ENCODE assay signal across 9 mouse cellular contexts in the genomic region with DNA sequence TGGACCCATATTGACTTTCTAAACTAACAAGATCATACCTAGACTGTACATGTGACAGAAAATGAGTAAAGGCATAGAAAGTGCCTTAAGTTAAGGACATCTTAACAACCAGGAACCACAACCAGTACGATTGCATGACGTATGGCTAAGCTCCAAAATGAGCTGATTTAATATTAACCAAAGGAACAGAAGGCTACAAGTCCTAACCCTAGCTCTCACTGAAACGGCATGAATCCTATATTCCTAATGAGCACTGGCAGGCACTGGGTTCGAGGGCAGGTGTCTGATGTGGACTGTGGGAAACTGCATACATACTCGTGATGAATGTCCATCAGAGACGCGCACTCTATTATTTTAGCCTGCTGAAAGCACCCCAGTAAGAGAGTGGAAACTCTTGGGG. TPM values are rescaled to one million over a fixed set of nuclear protein-coding genes. Genes with fewer than 3 reads are reported as not detected.
DNase-seq lines count a peak whose midpoint lies in the region; ATAC-seq and TF ChIP-seq lines count a peak whose summit lies in the region.
"Had no signal": no experiment of that assay in that cellular context is flagged by ENCODE, and none has a peak within 500 bp of the region (broad histone marks: within the 10 kb centered on the region; RNA-seq: fewer than 3 reads in every experiment).

No protein-coding gene starts in this region.

- ATAC-seq in liver, embryonic 16.5 days (ENCODE audit: low read depth): no peak
- ATAC-seq in inflammation-experienced regulatory T-cells, adult 6 months: no peak

- H3K36me3 ChIP-seq in heart, adult 2 months (ENCODE audit: control insufficient read depth, insufficient read depth, low read length): 0 out of 2 replicates have a peak, but pooled peaks cover 8% of the 10 kb centered on the region
- H3K36me3 ChIP-seq in ES-E14 (ENCODE audit: control insufficient read depth, insufficient read depth, low read length, poor library complexity, severe bottlenecking): no peaks in the 10 kb centered on the region; the same call in 1 of the 2 replicates
- H3K36me3 ChIP-seq in hindbrain, embryonic 10.5 days: 0 out of 2 replicates have a peak, but pooled peaks cover 3% of the 10 kb centered on the region
- no peaks in the 10 kb centered on the region for H3K36me3 ChIP-seq in liver, embryonic 16.5 days (ENCODE audit: control insufficient read depth, insufficient read depth)

- H3K4me1 ChIP-seq in heart, adult 2 months (ENCODE audit: control insufficient read depth, insufficient read depth, low read length): peaks cover 10% of the 10 kb centered on the region
- H3K4me1 ChIP-seq in ES-E14 (ENCODE audit: control insufficient read depth in 2 of 2, insufficient read depth in 2 of 2, low read length in 2 of 2, poor library complexity in 1 of 2): peaks cover 2 to 4% of the 10 kb centered on the region in 2 experiments; a peak in 1 of 4 replicates
- H3K4me1 ChIP-seq in hindbrain, embryonic 10.5 days (replicated peaks): peaks cover 32% of the 10 kb centered on the region
- peaks cover 37% of the 10 kb centered on the region for H3K4me1 ChIP-seq in liver, embryonic 16.5 days (ENCODE audit: control insufficient read depth, low read depth, low read length)

- no peak for TF ChIP-seq EP300 in heart, adult 2 months (IDR thresholded peaks at IDR 0.05; ENCODE audit: insufficient read depth, low read depth, low read length)

- H3K27ac ChIP-seq in heart, adult 2 months: no peak overlapping the region; the same call in 1 of the 2 replicates
- no peak overlapping the region for H3K27ac ChIP-seq in ES-E14 (ENCODE audit: insufficient read depth, low read depth, low read length, poor library complexity, severe bottlenecking)
- peak overlapping the region; percentile 98 for H3K27ac ChIP-seq in hindbrain, embryonic 10.5 days
- H3K27ac ChIP-seq in liver, embryonic 16.5 days (ENCODE audit: low read length): peak overlapping the region; percentile 93

- DNase-seq in heart, adult 2 months: no peak
- DNase-seq in heart, postnatal 36 days: no peak
- no peak for DNase-seq in ES-E14 (ENCODE audit: low read depth, low spot score)
- DNase-seq in hindbrain, embryonic 10.5 days (ENCODE audit: low spot score): no peak
- no peak for DNase-seq in layer of hippocampus, postnatal 10 days (ENCODE audit: low spot score in 2 of 2)
- no peak for DNase-seq in left cerebral cortex, postnatal 25 days (ENCODE audit: low spot score in 2 of 2)

- H3K4me3 ChIP-seq in heart, adult 2 months: peak overlapping the region; percentile 82
- peak overlapping the region; percentile 91 to 99; a peak in 3 of 4 replicates for H3K4me3 ChIP-seq in ES-E14 (ENCODE audit: insufficient read depth in 1 of 2, low read depth in 1 of 2, low read length in 2 of 2, poor library complexity in 1 of 2, severe bottlenecking in 1 of 2)
- peak overlapping the region; percentile 83 for H3K4me3 ChIP-seq in hindbrain, embryonic 10.5 days
- H3K4me3 ChIP-seq in liver, embryonic 16.5 days (ENCODE audit: low read depth, low read length): peak overlapping the region; percentile 92

- in situ Hi-C loops in ES-E14 (cut with MboI; ENCODE audit: low sequenced_read_pairs in 2 of 2, unreplicated experiment in 2 of 2): no loop called here

- no peaks in the 10 kb centered on the region for H3K27me3 ChIP-seq in heart, adult 2 months (ENCODE audit: control insufficient read depth, insufficient read depth, low read length)
- no peaks in the 10 kb centered on the region for H3K27me3 ChIP-seq in hindbrain, embryonic 10.5 days (ENCODE audit: insufficient read depth, poor library complexity, severe bottlenecking)
- H3K27me3 ChIP-seq in liver, embryonic 16.5 days (ENCODE audit: control insufficient read depth, insufficient read depth, low read depth, low read length): no peaks in the 10 kb centered on the region
- H3K27me3 ChIP-seq: Patski had no signal

- no peak for TF ChIP-seq POLR2A in heart, adult 2 months (IDR thresholded peaks at IDR 0.05; ENCODE audit: insufficient read depth, low read depth, low read length)

- no peak for TF ChIP-seq CTCF in heart, adult 2 months (IDR thresholded peaks at IDR 0.05)

- peak overlapping the region; percentile 81 for H3K4me2 ChIP-seq in liver, embryonic 16.5 days (ENCODE audit: low read depth, low read length)

- H3K9me3 ChIP-seq in ES-E14 (ENCODE audit: control insufficient read depth, insufficient read depth, low read depth, low read length): no peaks in the 10 kb centered on the region
- no peaks in the 10 kb centered on the region for H3K9me3 ChIP-seq in hindbrain, embryonic 10.5 days
- no peaks in the 10 kb centered on the region for H3K9me3 ChIP-seq in liver, embryonic 16.5 days (replicated peaks; ENCODE audit: control insufficient read depth, low read length)

- WGBS in heart, adult 2 months: 18% methylated on average over 7 of the region's 7 CpGs
- WGBS in hindbrain, embryonic 10.5 days: 46% methylated on average over 7 of the region's 7 CpGs
- 6% methylated on average over 7 of the region's 7 CpGs for WGBS in liver, embryonic 16.5 days (ENCODE audit: insufficient replicate concordance)

- H3K79me2 ChIP-seq in heart, adult 2 months (replicated peaks; ENCODE audit: control insufficient read depth, insufficient read depth, low read length): peaks cover 6% of the 10 kb centered on the region

- intact Hi-C loops in heart, adult 2 months (cut with DNase I): loop anchor here (5.0 to 10.0 kb wide), 2 partner anchors 71 to 543 kb away; a partner anchor contains a TSS
- intact Hi-C loops in heart, postnatal 36 days (cut with DNase I): no loop called here
- intact Hi-C loops in left cerebral cortex, postnatal 25 days (cut with DNase I): loop anchor here (5.0 to 10.0 kb wide), 2 partner anchors 71 to 177 kb away; a partner anchor contains a TSS

- H3K9ac ChIP-seq in heart, adult 2 months (ENCODE audit: low read depth, low read length): peak overlapping the region; percentile 33
- H3K9ac ChIP-seq in ES-E14 (ENCODE audit: insufficient read depth, low read depth, low read length, poor library complexity, severe bottlenecking): no peak overlapping the region
- peak overlapping the region; percentile 100 for H3K9ac ChIP-seq in liver, embryonic 16.5 days (ENCODE audit: low read depth, low read length)

TF ChIP-seq in ES-E14, 5 proteins besides CTCF, POLR2A, EP300 and RAD21:
- no peak for TF ChIP-seq CHD2 (IDR thresholded peaks at IDR 0.05; ENCODE audit: low read depth, low read length)
- TF ChIP-seq ZC3H11A (IDR thresholded peaks at IDR 0.05; ENCODE audit: borderline replicate concordance, low read depth, low read length): no peak
- no peak for TF ChIP-seq MAFK (IDR thresholded peaks at IDR 0.05; ENCODE audit: insufficient read depth, low read depth, low read length)
- no peak for TF ChIP-seq HCFC1 (IDR thresholded peaks at IDR 0.05; ENCODE audit: borderline replicate concordance, insufficient read depth, low read length)
- TF ChIP-seq ZNF384 (IDR thresholded peaks at IDR 0.05; ENCODE audit: low read depth, low read length): no peak

RNA-seq across cellular contexts. Expression of a gene that starts 5.9 kb away (rescaled TPM):
- total RNA-seq in heart, adult 2 months (2021): 10 to 100 TPM; 60.7 to 63.0 TPM
- polyA plus RNA-seq in heart, adult 2 months (2012; rRNA removed): 7.7 and 17.0 TPM in 2 replicates
- 10 to 100 TPM; 52.6 to 60.9 TPM for total RNA-seq in heart, postnatal 36 days (2021)
- total RNA-seq in ES-E14 (2012; rRNA removed): 28.2 and 32.3 TPM in 2 replicates
- polyA plus RNA-seq in hindbrain, embryonic 10.5 days (2016; fragmentation: Nextera tagmentation; extraction: Ambion mirVana): 86.5 and 102 TPM in 2 replicates
- 82.0 and 86.8 TPM in 2 replicates for polyA plus RNA-seq in liver, embryonic 16.5 days (2015; fragmentation: Nextera tagmentation; extraction: Ambion mirVana)
- 10 to 100 TPM; 67.4 to 69.5 TPM for total RNA-seq in layer of hippocampus, postnatal 10 days (2021)
- 100 to 1,000 TPM; 111 to 129 (median 126) TPM for polyA plus RNA-seq in inflammation-experienced regulatory T-cells, adult 6 months (2017; shearing (Covaris generic))
- 10 to 100 TPM; 71.0 to 77.6 TPM for total RNA-seq in left cerebral cortex, postnatal 25 days (2021)

Comparison
In these comparisons a context has a peak if more than half of its experiments do, and no peak if none do; other contexts are left out.
1. H3K27ac ChIP-seq: peak in hindbrain, embryonic 10.5 days (single experiment) and liver, embryonic 16.5 days (single experiment); none in heart, adult 2 months (single experiment) and ES-E14 (single experiment).
2. Peak in every context shown above with its lines, with median percentiles within 50 percentile points of each other: H3K4me3 ChIP-seq.